Mouse (Mus musculus) embryonic fibroblast, embryonic 13.5 days (primary cell): Measurements from ENCODE around the gene A830031A19Rik.

Experiments
- CTCF ChIP-seq: IDR thresholded peaks from 2 replicates; pipeline ENCODE4 v1.5.1; 2011; ENCODE audit warnings: mild to moderate bottlenecking, control low read depth, low read length, moderate library complexity, borderline replicate concordance; ENCODE audit not compliant: insufficient read depth
- POLR2A ChIP-seq: IDR thresholded peaks from 2 replicates; pipeline ENCODE4 v1.6.1; 2011; ENCODE audit warnings: low read depth, mild to moderate bottlenecking, control low read depth, low read length, moderate library complexity

DNA sequence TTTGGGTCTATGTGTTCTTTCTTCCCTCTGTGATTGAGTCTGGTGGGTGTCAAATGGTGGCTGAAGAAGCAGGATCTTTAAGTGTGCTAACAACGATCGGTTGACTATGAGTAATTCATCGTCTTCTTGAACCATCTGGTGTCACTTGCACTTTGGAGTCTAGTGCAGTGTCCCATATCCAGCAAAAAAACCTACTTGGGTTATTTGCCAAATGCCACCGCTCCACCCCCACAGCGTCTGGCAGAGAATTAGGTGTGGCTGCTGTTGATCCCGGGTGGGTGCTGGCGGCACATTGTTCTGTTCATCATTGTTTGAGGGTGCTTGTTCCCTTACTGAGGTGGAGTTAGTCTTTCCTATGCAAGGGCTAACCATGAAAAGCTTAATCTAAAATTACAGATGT, 48.0 kb upstream of the A830031A19Rik start:
- TF ChIP-seq POLR2A (no peak), CTCF (no peak)
